Mouse (Mus musculus) liver, adult (tissue): ENCODE results near the gene Arhgap36.

Experiments
- GATA4 ChIP-seq: IDR thresholded peaks from 2 replicates; pipeline ENCODE4 v1.6.1; 2014; ENCODE audit warnings: mild to moderate bottlenecking, low read length; ENCODE audit not compliant: insufficient replicate concordance

The Arhgap36 gene

DNA sequence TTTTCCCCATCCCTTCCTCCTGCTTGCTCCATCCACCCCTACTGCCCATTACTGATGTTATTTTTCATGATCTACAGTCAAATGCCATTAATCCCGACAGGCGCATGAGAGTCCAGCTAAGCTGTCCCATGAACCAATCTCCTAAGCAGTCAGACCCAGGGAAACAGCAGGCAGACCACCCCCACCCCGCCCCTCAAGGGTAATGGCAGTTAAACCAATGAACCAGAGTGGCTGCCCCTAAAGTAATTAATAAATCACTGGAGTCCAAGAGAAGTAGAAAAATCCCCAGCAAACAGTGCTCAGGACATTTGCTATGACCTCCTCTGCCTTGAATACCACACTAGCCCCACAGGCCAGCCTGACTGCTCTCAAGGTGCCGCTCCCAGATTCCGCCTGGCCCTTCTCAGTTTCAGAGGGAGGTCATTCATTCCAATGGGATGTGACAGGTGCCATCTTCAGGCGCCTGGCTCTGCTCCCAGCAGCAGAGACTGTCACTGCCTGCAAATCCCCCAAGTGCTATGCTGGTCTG, at the start of gene Arhgap36:
Gene Arhgap36, plus strand, starts transcription at position 504 of the 529 bp plus-strand sequence.
- no peak for TF ChIP-seq GATA4

DNA sequence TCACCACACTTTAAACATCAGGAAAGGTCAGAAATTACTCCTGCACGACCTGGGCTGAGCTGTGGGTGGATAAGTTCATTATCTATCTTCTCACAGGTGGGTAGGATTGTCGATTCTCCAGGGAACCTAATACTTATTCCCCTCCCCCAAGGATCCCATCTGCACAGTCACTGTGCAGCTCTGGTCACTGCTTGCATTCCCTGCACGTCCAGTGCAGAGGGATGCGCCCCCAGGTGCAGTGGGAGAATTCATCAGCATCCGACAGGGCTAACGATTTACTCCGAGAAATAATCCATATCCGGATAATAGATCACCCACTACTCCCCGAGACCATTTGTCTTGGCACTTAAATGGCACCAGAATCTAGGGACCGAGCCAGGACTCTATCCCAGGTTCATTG, 6.0 kb upstream of the Arhgap36 start:
- TF ChIP-seq GATA4: no peak

DNA sequence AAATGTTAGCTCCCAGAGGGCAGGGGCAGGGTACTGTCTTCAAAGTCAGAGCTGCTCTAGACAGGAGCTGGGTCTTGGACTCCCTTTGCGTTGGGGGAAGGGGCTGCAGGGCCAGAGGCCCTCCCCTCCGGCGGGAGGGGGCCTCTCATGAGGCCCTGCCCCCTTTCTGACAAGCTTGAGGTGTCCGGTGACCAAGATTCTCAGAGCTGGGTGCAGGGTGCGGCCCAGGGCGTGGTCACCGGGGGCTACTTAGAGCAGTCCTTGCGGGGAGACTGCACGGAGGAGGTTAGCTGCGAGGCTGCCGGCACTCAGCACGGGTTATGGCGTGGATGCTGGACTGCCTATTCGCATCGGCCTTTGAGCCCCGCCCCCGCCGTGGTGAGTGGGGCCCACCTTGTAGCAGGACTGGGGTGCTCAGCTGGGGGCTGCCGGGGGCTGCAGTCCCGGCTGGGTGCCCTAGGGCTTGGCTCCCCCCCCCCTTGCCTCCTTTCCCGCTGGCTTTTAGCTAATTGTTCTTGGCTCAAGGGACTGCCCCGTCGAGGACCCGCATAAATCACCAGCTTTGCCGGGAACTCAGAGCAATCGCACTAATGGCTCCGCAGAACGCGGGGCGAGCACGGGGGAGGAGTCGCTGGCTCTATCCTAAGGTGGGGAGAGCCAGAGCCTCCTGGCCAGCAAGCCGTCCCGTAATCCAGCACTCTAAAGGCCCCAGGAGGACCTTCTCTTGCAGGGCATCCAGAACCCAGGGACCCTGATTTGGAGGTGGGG, 6.7 kb downstream of the Arhgap36 start:
- no peak for TF ChIP-seq GATA4

- no peak for TF ChIP-seq GATA4
Measured at GRCm38 (mm10) chrX:49479968-49480809, 16.4 kb downstream of the Arhgap36 start.

- TF ChIP-seq GATA4: no peak
Measured at GRCm38 (mm10) chrX:49480846-49481245, 17.1 kb downstream of the Arhgap36 start.

- no peak for TF ChIP-seq GATA4
Measured at GRCm38 (mm10) chrX:49489141-49489540, 25.4 kb downstream of the Arhgap36 start.

DNA sequence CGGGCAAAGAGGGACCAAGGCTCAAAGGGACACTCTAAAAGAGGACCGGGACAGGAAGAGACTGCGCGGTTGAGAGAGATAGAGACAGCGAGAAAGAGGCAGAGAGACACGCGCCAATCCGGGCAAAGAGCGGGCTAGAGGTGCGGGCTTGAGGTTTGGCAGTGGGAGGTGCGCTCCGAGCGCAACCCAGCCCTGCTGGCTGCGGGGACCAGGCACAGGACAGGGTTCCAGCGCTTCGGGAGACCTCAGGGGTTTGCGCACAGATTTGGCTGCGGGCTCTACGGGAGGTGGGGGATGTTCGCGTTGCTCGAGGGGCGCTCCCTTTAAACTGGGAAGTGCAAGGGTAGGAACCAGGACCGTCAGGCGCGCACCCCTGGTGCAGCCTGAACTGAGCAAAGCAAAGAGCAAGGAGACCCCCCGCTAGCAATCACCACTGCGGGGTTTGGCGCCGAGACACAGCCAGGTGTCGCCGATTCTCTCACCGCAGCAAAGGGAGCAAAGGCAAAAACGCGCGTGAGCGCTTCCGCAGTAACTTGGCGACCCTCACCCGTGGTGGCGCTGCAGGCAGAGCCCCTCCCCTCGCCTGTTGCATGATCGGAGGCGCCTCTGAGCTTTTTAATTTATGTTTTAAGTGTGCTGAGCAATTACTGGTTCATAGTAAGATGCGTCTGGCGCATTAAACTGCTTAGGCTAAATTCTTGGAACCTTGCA, 30.1 kb downstream of the Arhgap36 start:
- TF ChIP-seq GATA4: no peak
